Mouse (Mus musculus): Measurements from ENCODE around the gene Tor1a. TPM values are rescaled to one million over a fixed set of nuclear protein-coding genes. Genes with fewer than 3 reads are reported as not detected.

The Tor1a gene
- 10 to 100 TPM; 85.3 to 92.4 TPM for polyA plus RNA-seq (2017; shearing (Covaris generic))

DNA sequence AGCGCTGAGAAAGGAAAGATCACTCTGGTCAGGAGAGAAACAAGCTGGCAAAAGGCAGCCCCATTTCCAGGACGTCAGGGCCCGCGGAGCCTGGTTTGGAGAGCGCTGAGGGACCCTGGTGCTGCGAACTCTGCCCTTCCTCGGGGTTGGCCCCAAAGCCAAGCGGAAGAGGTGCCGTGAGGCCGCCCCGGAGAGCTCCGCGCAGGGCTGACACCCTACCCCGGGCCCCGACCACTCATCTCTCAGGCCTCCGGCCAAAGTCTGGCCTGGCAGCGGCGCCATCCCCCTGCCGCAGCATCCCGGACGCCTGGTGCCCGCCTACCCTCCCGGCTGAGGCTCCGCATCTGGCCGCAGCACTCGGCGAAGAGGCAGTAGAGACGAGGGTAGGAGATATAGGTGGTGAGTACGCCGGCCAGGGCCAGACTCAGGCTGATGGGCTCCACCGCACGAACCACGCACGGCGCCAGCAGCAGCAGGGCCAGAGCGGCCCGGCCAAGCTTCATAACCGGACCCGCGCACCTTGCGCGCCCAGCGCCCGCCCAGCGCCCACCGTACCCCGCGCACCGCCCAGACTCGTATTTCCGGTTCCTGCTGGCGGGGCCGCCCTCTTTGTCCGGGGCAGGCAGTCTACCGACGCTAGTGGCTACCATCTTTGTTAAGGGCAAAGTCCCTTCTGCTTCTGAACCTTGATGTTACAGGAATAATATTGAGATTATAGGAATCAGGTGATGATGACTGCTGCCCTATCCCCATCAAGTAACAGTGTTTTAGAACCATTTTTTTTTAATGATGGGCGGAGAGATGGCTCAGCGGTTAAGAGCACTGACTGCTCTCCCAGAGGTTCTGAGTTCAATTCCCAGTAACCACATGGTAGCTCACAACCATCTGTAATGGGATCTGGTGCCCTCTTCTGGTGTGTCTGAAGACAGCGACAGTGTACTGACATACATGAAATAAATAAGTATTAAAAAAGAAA lies at the start of gene Tor1a:
Tor1a (minus strand) TSS at position 582 of the 976 bp plus-strand sequence.

DNA sequence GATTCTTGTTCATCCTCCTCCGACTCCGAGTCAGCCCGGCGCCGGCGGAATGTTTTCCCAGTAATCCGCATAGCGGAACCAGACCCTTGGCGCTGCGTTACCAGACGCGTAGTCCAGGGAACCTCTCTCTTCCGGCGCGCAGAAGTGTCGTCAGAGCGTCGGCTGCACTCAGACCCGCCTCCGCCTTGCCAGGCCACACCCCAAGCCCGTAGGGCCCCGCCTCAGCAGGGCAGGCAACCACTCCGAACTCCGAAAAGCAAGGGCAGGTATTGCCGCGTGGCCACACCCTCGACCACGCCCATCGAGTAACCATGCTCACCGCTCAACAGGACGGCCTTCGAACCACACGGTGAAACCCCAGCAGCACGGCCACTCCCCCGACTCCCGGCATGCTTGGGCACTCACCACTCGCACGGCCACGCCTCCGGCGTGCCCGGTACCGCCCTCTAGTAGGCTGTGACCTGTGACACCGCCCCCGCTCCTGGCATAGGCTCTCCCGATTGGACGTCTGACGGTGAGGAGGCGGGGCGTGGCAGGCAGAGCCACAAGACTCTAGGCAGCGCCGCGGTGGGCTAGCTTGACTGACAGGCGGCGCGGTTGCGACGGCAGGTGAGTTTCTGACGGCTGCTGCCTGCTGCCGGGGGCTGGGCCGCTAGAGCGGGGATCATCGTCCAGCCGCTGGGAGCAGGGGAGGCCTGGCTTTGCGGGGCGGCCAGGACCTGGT lies 14.2 kb upstream of the Tor1a start, which contains the start of the genes BC005624 and Usp20:
BC005624 (minus strand) TSS at position 412 of the 724 bp plus-strand sequence.
Usp20 (plus strand) TSS at position 490 of the 724 bp plus-strand sequence.

DNA sequence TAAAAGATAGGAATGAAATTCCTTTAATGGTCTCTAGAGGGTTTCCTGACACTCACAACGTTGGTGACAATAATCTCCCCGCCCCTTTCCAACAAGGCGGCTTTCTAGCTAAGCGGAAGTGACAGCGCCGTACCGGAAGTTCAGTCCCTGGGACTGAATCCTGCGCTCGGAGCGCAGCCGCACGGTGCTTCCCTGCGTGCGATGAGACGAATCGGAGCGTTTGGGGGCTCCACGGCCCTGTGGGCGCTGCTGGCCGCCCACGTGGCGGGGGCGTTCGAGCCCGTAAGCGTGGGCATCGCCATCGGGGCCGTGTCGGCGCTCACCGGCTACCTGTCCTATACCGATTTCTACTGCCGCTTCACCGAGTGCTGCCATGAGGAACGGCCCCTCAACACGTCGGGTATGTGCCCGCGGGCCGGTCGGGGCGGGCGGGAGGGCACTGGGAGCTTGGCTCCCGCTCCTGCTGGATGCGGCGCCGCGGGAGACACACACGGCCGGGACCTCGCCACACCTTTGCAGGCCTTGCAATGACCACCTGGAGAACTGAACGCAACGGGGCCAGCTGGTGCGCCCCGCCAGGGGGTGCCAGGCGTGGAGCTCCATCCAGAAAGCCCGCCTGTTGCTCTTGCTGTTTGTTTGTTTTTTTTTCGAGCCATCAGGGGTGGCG lies 14.8 kb downstream of the Tor1a start, which contains the start of gene Tor1b:
Tor1b (plus strand) TSS at position 136 of the 667 bp plus-strand sequence.

DNA sequence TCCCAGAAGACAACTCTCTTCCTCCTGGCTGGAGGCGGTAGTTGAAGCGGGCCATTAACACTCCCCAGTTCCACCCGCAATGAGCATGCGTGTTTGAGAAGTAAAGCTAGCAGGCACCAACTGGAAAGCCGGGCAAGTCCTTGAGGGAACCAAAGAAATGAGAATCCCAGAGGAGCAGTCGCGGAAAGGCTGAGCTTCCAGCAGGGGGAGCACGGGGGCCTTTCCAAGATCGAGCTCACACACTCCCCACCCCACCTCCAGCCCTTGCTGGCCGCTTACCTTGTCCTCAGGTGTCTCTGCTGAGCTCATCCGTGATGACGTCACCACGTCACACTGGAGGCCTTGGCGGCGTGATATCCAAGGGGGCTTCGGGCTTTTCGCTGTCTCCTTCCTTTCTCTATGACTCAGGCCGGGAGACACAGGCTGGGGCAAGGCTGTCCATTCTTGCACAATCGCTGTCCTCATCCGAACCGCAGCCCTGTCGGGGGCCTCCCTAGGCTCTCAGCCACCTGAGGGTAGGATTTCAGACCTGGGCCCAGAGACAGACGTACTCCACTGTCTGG lies 38.2 kb downstream of the Tor1a start, which contains the start of gene Ptges:
Ptges (minus strand) TSS at position 381 of the 563 bp plus-strand sequence.

Other genes starting within 250 kb of the Tor1a start
- gene 1700001O22Rik, start 164.3 kb downstream of the Tor1a start, polyA plus RNA-seq (2017; shearing (Covaris generic)) = 1 to 10 TPM; 1.8 to 4.0 TPM
- gene Ntmt1, start 160.1 kb downstream of the Tor1a start, polyA plus RNA-seq (2017; shearing (Covaris generic)) = 10 to 100 TPM; 27.0 to 37.2 TPM
- gene Asb6, start 137.6 kb downstream of the Tor1a start, polyA plus RNA-seq (2017; shearing (Covaris generic)) = 10 to 100 TPM; 47.6 to 57.3 TPM
- gene Prrx2, start 133.0 kb downstream of the Tor1a start, polyA plus RNA-seq (2017; shearing (Covaris generic)) = not detected
- under 1 TPM in 1 of 2 experiments, not detected in 1; 0.59 TPM for gene Ptges, start 38.1 kb downstream of the Tor1a start, polyA plus RNA-seq (2017; shearing (Covaris generic))
- 10 to 100 TPM; 16.7 to 27.7 TPM for gene Tor1b, start 15.0 kb downstream of the Tor1a start, polyA plus RNA-seq (2017; shearing (Covaris generic))
- gene BC005624, start 14.3 kb upstream of the Tor1a start, polyA plus RNA-seq (2017; shearing (Covaris generic)) = 10 to 100 TPM; 59.7 to 61.9 TPM
- 10 to 100 TPM; 21.6 to 35.7 TPM for gene Usp20, start 14.3 kb upstream of the Tor1a start, polyA plus RNA-seq (2017; shearing (Covaris generic))
- gene Fnbp1, start 174.1 kb upstream of the Tor1a start, polyA plus RNA-seq (2017; shearing (Covaris generic)) = 100 to 1,000 TPM in 1 of 2 experiments, 10 to 100 TPM in 1; 93.4 to 165 TPM
- 10 to 100 TPM; 45.6 to 75.9 TPM for gene Gpr107, start 184.4 kb upstream of the Tor1a start, polyA plus RNA-seq (2017; shearing (Covaris generic))